Mouse (Mus musculus) heart, adult 18-20 months (tissue): ENCODE measurements around the gene Gpc5. TPM values are rescaled to one million over a fixed set of nuclear protein-coding genes. Genes with fewer than 3 reads are reported as not detected.
"Not testable (repeated sequence)": the region's sequence is repeated elsewhere in the genome, so short reads cannot be mapped to it uniquely, and the experiment has no call there.

Experiments used
- DNase-seq, 2 experiments: peaks; one replicate each; pipeline ENCODE4 v3.0.0; 2021 to 2022; ENCODE audit warnings: mixed read lengths in 1 of 2
- long read RNA-seq, 2 experiments: library from polyadenylated mRNA; stranded (forward); transcript quantifications; one replicate each; pipeline ENCODE4 v2.0.0; 2021
- total RNA-seq, 2 experiments: library from RNA; stranded (reverse); gene quantifications; 2 replicates each; pipeline ENCODE4 v1.2.3; 2021

The Gpc5 gene
- not detected for total RNA-seq
- long read RNA-seq, experiment 1, partial matches to known transcripts, result 0 of 1 reads
- long read RNA-seq, experiment 1, other reads (novel, unspliced or antisense), result 1 of 1 reads
- long read RNA-seq, experiment 2, result 0 reads

DNA sequence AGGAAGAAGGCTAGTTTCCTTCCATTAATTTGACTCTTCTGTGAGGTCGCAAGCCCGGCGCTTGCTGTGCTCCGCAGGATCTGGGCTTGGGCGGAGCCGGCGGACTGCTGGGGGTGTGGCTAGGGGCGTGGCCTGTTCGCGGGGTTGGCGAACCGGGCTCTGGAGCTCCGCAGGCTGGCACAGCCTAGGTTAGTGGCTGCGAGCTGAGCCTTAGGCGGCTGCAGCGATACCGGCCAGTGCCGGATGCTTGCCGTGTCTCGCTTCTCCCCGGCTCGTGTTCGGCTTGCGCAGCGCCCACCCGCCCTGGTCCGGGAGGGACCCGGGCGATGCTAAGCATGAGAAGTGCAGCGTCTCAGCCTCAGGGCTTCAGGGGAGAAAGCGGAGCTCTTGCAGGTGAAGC is at the start of gene Gpc5:
Gpc5 (plus strand) TSS at position 135 of the 400 bp plus-strand sequence.
- DNase-seq, result peak; percentile 85 to 86

DNA sequence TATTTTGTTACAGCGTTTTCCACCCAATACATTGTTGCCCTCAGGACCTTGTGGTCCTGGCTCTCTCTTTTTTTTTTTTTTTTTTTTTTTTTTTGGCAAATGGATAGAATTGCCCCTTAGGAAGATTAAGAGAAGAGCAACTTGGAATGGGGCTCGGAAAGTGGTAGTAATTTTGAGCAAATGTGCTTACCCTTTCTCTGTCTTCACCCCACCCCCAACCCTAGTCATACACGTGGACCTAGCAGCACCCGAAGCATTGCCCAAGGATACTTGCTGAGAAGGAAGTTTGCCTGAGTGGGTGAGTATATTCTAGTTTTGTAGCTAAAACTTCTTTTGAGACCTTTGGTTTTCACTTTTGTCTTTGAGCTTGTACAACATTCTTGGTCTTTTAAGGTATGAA is 49.4 kb upstream of the Gpc5 start:
- DNase-seq, result peak in 1 of 2 experiments; percentile 3

DNA sequence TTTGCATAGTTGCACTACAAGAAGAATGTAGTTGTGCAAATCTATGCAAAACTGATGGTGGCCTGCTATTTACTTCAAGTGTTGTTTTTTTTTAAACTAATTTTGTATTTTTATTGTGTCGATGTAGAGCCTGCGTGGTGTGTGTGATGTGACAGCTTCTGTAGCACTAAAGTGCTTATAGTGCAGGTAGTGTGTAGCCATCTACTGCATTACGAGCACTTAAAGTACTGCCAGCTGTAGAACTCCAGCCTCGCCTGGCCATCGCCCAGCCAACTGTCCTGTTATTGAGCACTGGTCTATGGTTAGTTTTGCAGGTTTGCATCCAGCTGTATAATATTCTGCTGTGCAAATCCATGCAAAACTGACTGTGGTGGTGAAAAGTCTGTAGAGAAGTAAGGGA is 48.0 kb upstream of the Gpc5 start:
- no peak for DNase-seq

DNA sequence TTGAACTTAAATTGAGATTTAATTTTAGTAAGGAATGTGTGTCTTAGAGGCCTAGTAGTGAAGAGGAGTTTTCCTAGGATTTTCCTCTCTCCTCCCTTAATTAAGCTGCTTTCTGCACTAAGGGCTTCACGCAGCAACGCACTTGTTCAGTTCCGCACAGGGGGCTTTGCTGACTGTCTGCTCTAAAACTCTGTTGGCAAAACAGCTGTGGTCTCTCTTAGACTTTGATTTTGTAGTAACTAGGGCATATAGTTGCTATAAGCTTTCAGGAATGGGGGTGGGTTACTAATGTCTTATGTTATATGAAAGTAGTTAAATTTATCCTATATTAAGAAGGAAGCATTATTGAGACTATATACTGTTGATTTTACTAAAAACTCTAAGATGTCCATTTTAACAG is 46.3 kb upstream of the Gpc5 start:
- DNase-seq, result no peak

DNA sequence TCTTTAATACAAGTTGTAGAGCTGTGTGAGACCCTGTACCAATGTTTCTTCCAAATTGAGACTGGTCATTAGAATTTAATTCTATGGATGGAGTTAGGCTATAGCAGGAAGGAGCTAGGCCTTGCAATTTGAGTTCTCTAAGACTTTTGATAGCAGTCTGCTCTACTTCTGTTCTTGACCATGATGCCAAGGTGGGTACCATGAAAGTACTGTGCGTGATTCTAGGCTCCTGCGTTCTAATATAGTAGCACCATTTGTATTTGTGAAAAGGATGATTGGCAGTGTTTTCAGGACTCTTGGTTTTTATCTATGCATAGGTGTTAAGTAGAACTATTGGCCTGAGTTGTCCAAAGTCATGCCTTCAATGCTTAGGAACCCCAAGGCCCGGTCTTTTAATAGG is 44.7 kb upstream of the Gpc5 start:
- no peak for DNase-seq

DNA sequence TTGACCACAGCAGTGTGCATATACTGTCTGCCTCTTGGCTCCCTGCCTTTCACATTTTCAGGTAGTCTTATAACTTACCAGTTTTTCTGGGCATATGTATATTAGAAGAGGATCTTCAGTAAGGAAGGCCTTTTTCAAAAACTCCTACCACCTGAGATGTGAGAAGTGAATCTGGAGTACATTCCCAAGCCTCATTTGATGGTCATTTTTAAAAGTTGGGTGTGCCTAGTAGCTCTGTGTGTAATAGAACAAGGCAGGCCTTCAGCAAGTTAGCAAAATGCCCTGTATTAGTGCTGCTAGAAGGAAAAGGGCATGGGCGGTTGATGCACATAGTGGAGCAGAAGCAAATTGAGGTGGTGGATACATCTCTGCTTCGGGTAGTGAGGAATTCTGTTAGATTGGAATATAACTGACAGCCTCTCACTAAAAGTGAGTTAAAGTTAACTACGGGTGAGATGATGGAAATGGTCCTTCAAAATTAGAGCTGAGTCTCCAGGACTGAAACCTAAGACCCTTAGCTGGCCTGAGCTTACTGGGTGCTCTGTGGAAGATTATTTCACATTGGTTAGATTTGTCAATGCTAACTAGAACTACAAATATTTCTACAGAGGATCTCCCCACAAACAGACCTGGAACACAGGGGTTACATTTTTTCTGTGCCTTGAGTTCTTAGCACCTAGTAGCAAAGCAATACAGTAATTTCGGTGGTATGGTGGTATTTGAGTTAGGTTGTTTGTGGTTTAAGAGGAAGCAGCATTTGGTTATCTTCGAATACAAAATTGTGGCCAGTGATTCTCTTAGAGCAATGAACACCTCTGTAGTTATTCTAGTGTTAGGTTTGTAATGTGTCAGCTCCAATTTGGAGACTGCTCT is 43.8 kb upstream of the Gpc5 start:
- DNase-seq, result no peak

DNA sequence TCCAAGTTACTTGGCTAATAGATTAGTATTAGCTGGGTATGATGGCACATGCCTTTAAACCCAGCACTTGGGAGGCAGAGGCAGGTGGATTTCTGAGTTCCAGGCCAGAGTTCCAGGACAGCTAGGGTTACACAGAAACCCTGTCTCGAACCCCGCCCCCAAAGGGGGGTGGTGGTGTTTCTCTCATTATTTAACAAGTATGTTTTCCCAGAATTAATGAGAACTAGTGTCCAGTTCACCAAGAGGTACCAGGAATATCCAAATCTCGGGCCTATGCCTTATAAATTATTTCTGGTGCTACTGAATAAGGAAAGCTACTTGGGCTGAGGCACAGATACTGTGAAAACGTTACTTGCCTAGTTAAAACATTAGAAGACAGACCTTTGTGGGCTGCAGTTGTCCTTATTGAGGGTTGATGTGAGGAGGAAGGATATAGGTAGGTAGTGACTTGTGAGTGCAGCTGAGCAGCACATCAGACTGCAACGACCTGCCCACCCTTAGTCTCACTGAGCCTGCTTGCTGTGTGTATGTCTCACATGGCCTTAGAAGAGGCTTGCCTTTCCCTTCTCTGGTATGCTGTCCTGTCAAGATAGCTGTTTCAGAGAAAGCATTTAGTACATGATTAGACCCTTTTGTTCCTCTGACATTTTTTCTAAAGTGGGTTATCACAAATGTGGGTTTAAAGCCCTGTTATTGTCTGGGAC is 43.0 kb upstream of the Gpc5 start:
- DNase-seq, result no peak

DNA sequence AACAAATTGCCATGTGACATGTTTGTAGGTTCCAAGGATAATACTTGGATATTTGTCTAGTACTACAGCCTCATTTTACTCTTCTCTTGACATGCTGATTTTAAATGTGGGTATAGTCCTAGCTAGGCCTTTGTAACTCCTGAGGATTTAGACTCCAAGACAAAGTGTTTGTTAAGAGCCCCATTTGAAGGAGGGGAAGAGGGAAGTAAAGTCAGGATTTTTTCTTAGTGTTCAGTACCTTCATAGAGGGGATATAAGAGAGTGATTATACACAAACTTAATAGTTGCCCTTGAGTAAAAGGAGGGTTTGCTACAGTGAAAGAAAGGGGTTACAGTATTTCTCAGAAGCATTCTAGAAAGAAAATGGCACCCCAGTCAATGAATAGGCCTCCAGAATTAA is 42.2 kb upstream of the Gpc5 start:
- no peak for DNase-seq

DNA sequence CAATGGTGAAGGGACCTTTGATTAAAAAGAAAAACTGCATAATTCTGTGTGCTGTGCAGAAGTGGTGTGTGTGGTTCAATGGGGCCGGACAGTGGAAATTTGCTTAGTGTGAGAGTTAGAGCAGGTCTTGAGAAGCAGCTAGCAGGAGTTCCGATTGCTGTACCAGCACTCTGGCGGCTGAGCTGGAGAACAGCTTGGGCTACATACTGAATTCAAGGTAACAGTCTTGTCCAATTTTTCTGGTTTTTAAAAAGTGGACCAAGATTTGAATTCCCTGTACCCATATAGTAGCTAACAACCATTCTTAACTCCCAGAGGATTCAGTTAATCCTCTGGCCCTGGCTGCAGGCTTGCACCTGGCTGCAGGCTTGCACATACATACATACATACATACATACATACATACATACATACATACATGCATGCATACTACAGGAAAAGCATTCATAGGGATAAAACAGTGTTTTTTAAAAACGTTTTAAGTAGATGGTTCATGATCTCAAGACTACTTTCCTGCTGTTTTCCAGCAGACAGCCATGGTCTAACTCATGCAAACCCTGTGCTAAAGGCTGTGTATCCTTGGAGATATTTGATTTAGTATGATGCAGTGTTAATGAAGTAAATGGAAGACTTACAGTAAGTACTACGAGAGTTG is 40.8 kb upstream of the Gpc5 start:
- no peak for DNase-seq

DNA sequence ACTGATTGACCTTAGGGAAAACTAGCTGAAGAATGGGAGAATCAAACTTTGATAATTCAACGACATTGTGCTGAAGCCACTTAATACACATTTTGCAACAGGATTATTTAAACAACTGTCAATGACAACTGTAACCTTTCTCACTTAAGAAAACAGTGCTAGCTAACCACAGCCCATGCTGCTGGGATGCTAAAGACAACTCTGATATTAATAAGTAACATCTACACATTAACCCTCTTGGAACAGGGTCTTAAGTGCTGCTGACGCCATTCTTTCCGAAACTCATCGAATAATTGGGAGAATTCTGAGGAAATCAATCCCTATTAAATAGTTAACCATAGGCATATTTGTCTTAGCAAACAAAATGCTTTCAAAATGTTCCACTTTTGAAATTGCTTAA is 39.6 kb upstream of the Gpc5 start:
- DNase-seq, result no peak

DNA sequence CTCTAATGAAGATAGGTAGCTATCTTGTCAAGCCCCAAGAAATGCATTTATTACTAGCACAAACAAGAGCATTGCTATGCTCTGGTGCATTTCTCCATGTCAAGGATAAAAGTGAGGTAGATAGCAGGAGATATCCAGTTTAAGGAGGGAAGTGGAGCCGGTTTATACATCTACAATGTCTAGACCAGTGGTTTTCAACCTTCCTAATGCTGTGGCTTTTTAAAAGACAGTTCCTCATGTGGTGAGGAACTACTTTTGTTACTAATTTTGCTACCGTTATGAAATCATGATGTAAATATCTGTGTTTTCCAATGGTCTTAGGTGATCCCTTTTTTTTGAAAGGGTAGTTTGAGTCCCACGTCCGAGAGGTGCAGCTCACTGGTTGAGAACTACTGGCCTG is 37.8 kb upstream of the Gpc5 start:
- DNase-seq, result no peak

DNA sequence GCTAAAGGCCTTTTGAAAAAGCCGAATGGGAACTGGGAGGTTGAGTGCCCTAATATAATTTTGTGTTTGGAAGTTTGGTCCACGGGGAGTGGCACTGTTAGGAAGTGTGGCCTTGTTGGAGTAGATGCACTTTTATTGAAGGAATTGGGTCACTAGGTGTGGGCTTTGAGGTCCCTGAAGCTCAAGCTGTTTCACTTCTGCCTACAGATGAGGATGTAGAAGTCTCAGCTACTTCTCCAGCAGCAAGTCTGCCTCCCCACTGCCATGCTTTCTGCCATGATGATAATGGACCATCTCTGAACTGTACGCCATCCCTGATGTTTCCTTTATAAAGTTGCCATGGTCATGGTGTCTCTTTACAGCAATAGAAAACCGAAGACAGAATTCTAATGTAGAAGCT is 34.5 kb upstream of the Gpc5 start:
- DNase-seq, result no peak

DNA sequence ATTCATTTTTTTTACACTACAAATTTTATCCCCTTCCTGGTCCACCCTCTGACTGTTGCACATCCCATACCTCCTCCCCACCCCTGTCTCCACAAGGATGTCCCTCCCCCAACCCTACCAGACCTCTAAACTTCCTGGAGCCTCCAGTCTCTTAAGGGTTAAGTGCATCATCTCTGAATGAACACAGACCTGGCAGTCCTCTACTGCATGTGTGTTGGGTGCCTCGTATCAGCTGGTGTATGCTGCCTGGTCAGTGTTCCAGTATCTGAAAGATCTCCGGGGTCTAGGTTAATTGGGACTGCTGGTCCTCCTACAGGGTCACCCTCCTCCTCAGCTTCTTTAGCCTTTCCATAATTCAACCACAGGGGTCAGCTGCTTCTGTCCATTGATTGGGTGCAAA is 25.9 kb upstream of the Gpc5 start:
- not testable (repeated sequence) for DNase-seq

DNA sequence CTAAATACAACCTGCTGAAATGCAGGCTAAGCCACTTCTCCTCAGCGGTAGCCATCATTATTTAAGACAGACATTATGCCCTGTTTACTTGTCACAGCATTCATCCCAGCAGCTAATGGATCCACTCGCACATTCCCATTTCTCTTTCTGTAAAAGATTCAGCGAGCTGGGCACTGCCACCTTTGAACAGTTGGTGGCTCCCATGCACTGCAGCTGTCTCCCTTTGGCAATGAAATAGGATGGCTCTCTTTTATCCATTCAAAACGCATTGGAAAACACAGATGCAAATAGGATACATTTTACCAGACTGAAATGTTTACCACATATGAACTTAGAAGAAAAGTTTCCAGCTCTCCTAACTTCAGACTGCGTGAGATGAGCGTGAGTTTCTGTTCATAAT is 21.5 kb upstream of the Gpc5 start:
- peak in 1 of 2 experiments; percentile 9 for DNase-seq

DNA sequence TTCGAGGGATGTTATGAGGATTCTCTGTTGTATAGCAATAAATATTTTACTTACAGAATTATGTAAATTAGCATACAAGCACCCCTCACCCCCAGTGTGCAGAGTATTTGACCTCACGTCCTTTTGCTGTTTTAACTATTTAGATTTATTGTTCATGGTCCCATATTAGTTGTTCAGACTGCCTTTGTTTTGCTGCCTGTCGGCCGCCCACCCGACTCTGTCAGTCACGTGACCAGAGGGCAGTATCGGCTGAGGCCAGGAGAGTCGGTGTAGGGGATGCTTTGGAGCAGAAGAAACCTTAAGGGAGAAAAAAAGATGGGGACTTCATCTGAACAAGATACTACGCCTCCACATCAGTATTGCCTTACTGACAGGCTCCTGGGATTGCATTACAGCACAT is 14.7 kb upstream of the Gpc5 start:
- no peak for DNase-seq

DNA sequence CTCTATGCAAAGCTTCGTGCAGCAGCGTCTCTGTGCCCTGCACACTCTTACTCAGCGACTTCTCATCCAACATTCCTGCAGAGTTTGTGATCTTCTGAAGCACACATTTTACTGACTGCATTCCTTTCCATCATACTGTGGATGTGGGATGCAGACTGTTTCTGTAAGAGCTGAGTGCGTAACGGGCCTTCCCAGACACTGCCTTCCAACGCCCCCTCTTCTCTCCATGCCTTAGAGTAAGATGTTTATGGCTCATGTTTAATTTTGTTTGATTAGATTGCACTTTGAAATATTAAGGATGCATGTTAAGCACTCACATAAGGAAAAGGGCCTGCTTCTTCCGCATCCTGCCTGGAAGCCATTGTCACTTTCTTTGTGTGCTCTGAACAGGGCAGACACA is 14.0 kb upstream of the Gpc5 start:
- DNase-seq, result no peak

DNA sequence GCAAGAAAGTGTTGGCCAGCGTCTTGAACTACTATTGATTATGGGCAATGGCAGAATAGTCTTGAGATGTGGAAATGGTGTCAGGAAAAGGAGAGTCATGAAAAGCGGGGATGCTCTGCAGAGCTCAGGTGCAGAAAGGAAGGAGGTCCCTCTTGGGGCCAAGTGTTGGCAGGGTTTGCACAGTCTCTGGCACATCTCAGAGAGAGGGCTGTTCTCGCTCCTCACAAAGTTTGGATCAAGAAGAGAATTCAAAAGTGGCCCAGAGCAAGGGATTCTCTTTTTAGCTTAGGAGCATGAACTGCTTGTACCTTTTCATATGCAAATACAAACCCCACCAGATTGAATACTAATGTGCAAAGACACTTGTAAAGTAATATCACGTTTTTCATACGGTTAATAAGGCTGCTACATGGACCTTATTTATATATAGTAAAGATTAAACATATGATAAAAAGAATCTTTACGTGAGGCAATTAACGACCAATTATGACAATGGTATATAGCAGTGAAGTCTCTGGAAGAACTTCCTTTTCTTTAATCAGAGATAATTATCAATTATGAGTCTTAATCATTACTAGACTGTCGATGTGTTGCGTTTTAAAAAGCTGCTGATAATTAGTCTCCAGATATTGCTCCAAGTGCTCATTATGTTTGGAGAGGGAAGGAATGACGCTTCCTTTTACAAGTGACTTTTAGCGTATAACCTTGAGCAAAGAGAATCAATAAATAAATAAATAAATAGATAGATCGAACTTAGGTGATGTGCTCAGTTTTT is 10.1 kb upstream of the Gpc5 start:
- no peak for DNase-seq

DNA sequence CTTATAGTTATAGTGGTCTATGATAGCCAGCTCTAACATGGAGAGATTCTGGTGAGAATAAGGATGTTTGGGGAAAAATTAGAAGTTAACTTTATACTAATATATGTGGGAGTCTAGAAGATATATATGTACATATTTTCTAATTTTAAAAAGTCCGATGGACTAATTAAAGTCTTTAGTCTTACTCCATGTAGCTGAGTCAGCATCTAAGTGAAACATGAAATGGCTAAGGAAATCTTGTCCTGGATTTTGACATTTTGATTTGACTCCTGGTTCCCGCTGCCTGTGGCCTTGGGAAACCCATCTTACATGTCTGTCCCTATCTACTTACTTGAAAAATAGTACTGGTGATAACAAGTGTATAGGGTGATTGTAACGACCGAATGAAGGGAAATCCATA is 1.5 kb upstream of the Gpc5 start:
- no peak for DNase-seq

DNA sequence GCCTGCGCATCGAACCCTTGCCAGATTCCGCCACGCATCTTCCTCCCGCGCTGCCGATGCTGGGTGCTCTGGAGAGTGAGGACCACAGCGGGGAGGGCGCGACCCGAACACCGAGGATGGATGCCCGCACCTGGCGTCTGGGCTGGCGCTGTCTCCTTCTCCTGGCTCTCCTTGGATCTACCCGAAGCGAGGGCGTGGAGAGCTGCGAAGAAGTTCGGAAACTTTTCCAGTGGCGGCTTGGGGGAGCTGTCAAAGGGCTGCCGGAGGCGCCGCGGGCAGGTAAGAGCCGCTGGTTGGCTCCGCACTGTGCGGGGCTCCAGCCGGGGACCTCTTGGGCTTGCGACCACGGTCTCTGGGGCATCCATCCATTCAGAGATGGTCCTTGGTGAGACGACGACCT is 495 bp downstream of the Gpc5 start:
- DNase-seq, result no peak

DNA sequence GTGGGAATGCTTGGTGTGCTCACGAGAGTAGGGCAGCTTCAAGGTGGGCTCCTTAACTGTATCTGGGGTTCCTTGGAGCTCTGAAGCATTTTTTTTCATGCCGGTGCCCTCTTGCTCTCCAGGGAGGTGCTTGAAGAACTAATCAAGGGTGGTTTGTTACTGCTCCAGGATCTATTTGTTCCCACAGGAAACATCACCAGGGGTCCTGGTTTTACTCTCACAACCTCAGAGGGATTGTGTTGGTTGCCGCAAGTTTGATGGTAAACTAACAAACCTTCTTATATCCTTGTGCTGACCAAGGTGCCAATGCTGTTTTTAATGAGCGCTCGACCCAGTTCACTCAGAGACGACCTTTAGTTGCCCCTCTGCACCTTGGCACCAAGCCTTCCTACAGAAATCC is 937 bp downstream of the Gpc5 start:
- DNase-seq, result no peak

DNA sequence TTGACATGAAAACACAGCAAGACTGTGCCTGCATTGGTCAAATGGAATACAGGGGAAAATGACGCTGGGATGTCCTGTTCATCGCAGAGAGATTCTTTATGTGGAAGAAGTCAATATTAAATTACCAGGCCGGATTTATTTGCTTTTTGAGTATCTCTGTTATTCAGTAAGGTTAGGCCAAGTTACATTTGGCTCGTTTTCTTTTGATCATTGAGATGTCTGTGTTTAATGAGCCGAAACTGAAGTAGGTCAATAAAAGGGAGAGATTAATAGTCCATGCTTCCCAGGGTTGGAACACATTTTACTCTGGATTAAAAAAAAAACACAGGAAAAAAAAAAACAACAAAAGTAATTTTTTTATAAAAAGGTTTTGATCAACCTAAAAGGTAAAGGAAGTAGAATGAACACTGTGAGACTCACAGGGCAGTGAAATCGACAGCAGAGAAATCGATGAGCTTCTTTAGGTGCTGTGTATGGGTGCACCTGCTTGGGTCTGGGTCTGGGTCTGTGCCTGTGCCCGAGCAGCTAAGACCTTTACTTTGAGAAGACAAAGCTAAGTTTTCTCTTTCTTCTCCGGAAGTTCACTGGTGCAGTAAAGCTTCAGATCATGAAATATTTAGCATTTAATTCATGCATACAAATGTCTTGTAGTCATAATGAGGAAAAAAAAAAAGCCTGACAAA is 8.7 kb downstream of the Gpc5 start:
- no peak for DNase-seq

DNA sequence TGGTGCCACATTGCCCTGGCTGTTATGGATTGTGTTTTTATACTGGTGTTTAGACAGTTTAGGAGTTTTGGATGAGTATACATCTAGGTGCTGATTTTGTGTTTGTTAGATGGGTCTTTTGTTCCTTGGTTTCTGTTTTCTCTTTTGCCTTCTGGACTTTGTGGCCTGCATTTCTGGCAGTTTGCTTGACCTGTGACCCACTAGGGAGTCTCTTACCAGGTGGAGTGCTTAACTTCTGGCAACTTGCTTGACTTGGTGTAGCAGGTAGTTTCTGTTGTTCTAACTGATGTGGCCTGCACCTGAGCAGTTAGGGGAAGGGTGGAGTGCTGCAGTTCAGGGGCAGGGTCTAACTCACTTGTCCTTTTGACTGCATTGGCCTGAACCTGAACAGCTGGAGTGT is 14.3 kb downstream of the Gpc5 start:
- DNase-seq, result no peak
